Mouse (Mus musculus) kidney, adult 2 months (tissue): ENCODE data around the gene 4930522H14Rik.

Experiments
- CTCF ChIP-seq: fragments of 200-500 bp; conservative IDR thresholded peaks from 2 replicates; pipeline ENCODE4 v1.5.1; 2011; ENCODE audit warnings: low read depth, mild to moderate bottlenecking, control low read depth, low read length, moderate library complexity, mixed read lengths; ENCODE audit not compliant: insufficient read depth, insufficient read length
- POLR2A ChIP-seq: fragments of 200-500 bp; IDR thresholded peaks from one replicate; pipeline ENCODE4 v1.6.1; 2011; ENCODE audit warnings: low read depth, low read length, control low read depth

- no peak for TF ChIP-seq CTCF
- TF ChIP-seq POLR2A, result no peak
Observed at GRCm38 (mm10) chr4:109564711-109565110, 33.6 kb upstream of the 4930522H14Rik start.
